Mouse (Mus musculus) embryonic facial prominence, embryonic 11.5 days (tissue): ENCODE data around the gene Igfbp1. TPM values are rescaled to one million over a fixed set of nuclear protein-coding genes. Genes with fewer than 3 reads are reported as not detected.
A peak's percentile ranks its signal among the peaks of the same experiment; 100 is the strongest.

ENCODE experiments used
- ATAC-seq: fragments of 200-750 bp; cut with Nextera tagmentation; replicated peaks from 2 replicates; pipeline ENCODE4 v1.8.0; 2017; ENCODE audit warnings: low read depth; ENCODE audit not compliant: insufficient number of reproducible peaks, low FRiP score, low TSS enrichment
- DNase-seq: peaks from one replicate; pipeline ENCODE4 v3.0.0-alpha.2; 2015; ENCODE audit warnings: low spot score
- H3K27ac ChIP-seq: fragments of 300-500 bp; sonication (generic); replicated peaks from 2 replicates; pipeline ENCODE4 v1.5.1; 2014; ENCODE audit warnings: mild to moderate bottlenecking, low read depth, low read length, control low read depth
- H3K27me3 ChIP-seq: fragments of 300-500 bp; sonication (generic); 2 replicates; pipeline ENCODE4 v1.6.1; 2014; ENCODE audit warnings: mild to moderate bottlenecking, low read length, moderate library complexity, mixed read lengths; ENCODE audit not compliant: control insufficient read depth, insufficient read depth
- H3K36me3 ChIP-seq: fragments of 300-500 bp; sonication (generic); replicated peaks from 2 replicates; pipeline ENCODE4 v1.6.1; 2014; ENCODE audit warnings: low read depth, mild to moderate bottlenecking, low read length, moderate library complexity, mixed read lengths; ENCODE audit not compliant: control insufficient read depth, insufficient read depth
- H3K4me1 ChIP-seq: fragments of 300-500 bp; sonication (generic); 2 replicates; pipeline ENCODE4 v1.6.1; 2014; ENCODE audit warnings: low read length, mixed read lengths; ENCODE audit not compliant: control insufficient read depth, insufficient read depth
- H3K4me2 ChIP-seq: fragments of 300-500 bp; sonication (generic); 2 replicates; pipeline ENCODE4 v1.6.1; 2014; ENCODE audit warnings: low read depth, mild to moderate bottlenecking, control low read depth, low read length, moderate library complexity
- H3K4me3 ChIP-seq: fragments of 300-500 bp; sonication (generic); 2 replicates; pipeline ENCODE4 v1.5.1; 2014; ENCODE audit warnings: low read depth, low read length, control low read depth
- H3K9ac ChIP-seq: fragments of 300-500 bp; sonication (generic); replicated peaks from 2 replicates; pipeline ENCODE4 v1.6.1; 2014; ENCODE audit warnings: mild to moderate bottlenecking, control low read depth, low read length
- H3K9me3 ChIP-seq: fragments of 300-500 bp; sonication (generic); replicated peaks from 2 replicates; pipeline ENCODE4 v1.6.1; 2016; ENCODE audit warnings: mild to moderate bottlenecking, low read length, inconsistent platforms, mixed read lengths; ENCODE audit not compliant: control insufficient read depth
- WGBS: fragments of 180-500 bp; shearing (Covaris S2); extraction: QIAGEN DNeasy Blood & Tissue Kit; methylation state at CpG from one replicate; pipeline ENCODE4 v1.1.7; 2014; 5-methylcytosine and 5-hydroxymethylcytosine counted together
- polyA plus RNA-seq: library from polyadenylated mRNA; unstranded; fragments of >200 nt; fragmentation: Nextera tagmentation; extraction: Ambion mirVana; gene quantifications from 2 replicates; pipeline ENCODE4 v1.2.1, GENCODE M21; 2014

The Igfbp1 gene
- polyA plus RNA-seq, 1 experiment from 2014 or later, result 0.27 TPM

DNA sequence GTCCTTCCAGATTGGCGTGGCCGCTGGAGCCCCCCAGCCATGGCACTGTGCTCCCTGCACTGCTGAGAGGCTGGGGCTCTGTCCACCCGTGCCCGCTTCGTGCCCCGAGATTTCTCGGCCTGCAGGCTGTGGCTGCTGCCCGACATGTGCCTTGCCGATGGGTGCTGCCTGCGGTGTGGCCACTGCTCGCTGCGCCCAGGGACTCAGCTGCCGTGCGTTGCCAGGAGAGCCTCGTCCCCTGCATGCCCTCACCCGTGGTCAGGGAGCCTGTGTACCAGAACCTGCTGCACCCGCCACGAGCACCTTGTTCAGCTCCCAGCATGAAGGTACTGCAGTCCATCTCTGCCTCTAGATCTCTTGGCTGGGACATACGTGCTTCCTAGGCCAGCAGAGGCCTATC, 424 bp downstream of the Igfbp1 start:
- 91% methylated on average over 19 of the region's 19 CpGs for WGBS
- Histone ChIP-seq H3K4me2 (no peak overlapping the region), H3K9ac (no peak overlapping the region), H3K27ac (no peak overlapping the region), H3K27me3 (no peaks in the 10 kb centered on the region), H3K4me1 (no peaks in the 10 kb centered on the region), H3K36me3 (no peaks in the 10 kb centered on the region), H3K4me3 (no peak overlapping the region), H3K9me3 (no peaks in the 10 kb centered on the region)
- DNase-seq, result no peak
- 0 out of 2 replicates have a peak, but pooled peaks have one; percentile 19 for ATAC-seq

GRCm38 (mm10) chr11:7198481-7199256, 1.1 kb downstream of the Igfbp1 start:
- DNase-seq (no peak), ATAC-seq (no peak; the same call in 1 of the 2 replicates)
- Histone ChIP-seq H3K4me1 (no peaks in the 10 kb centered on the region), H3K4me3 (no peak overlapping the region), H3K36me3 (no peaks in the 10 kb centered on the region), H3K4me2 (no peak overlapping the region), H3K9ac (no peak overlapping the region), H3K27ac (no peak overlapping the region), H3K27me3 (no peaks in the 10 kb centered on the region), H3K9me3 (no peaks in the 10 kb centered on the region)
- 72% methylated on average over 10 of the region's 10 CpGs for WGBS

DNA sequence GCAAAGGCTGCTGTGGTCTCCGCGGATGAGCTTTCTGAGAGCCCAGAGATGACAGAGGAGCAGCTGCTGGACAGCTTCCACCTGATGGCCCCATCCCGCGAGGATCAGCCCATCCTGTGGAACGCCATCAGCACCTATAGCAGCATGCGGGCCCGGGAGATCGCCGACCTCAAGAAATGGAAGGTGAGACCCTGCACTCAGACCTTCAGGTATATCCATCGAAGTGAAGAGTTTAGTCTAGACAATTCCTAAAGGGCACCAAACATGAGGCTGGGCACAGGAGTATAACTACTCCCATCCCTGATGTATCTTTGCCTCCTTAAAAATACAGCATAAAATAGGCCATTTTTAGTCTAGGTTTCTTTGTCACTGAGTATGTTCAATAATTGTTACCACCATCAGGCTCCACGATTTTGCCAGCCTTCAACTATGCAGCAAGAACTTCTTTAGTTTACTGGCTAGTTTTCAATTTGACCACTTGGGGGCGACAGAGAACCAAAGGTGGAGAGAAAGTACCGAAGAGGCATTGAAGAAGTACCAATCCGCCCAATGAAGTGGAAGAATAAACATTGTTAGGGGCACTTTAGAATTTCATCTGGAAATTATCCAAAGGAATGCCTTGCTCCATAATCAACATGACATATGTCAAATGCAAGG, 2.3 kb downstream of the Igfbp1 start:
- H3K9me3 ChIP-seq, result no peaks in the 10 kb centered on the region
- no peaks in the 10 kb centered on the region for H3K4me1 ChIP-seq
- no peak overlapping the region for H3K4me3 ChIP-seq
- no peak overlapping the region for H3K27ac ChIP-seq
- H3K4me2 ChIP-seq, result no peak overlapping the region
- no peaks in the 10 kb centered on the region for H3K36me3 ChIP-seq
- ATAC-seq (no peak), DNase-seq (peak; percentile 83)
- no peak overlapping the region for H3K9ac ChIP-seq
- no peaks in the 10 kb centered on the region for H3K27me3 ChIP-seq
- 55% methylated on average over 14 of the region's 14 CpGs for WGBS

- ATAC-seq, result no peak
- WGBS, result 84% methylated on average over 9 of the region's 9 CpGs
Measured at GRCm38 (mm10) chr11:7200393-7200783, 2.8 kb downstream of the Igfbp1 start.

DNA sequence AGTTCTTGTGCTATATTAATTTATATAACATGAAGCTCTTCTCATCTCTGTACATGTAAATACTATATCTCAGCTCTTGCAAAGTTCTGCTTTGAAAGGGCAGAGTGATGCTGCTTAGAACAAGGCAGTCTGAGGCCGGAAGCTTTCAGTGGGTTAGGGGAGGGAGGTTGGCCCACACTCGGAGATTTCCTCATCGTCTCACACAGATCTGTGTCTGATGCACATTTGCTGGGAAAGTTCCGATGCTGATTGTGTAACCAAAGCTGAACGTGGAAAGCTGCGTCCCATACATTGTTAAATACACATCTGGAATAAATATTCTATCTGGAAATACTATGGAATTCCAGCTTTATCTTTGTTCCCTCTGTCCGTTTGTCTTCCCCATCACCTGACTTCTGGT, 4.6 kb downstream of the Igfbp1 start:
- H3K4me2 ChIP-seq, result no peak overlapping the region
- no peak for ATAC-seq

More at GRCm38 (mm10) chr11:7200393-7200783, 2.8 kb downstream of the Igfbp1 start:
- Histone ChIP-seq H3K36me3 (no peaks in the 10 kb centered on the region), H3K9ac (no peak overlapping the region), H3K4me3 (no peak overlapping the region), H3K27ac (no peak overlapping the region), H3K9me3 (no peaks in the 10 kb centered on the region), H3K4me2 (no peak overlapping the region), H3K4me1 (no peaks in the 10 kb centered on the region), H3K27me3 (no peaks in the 10 kb centered on the region)
- DNase-seq, result no peak

DNA sequence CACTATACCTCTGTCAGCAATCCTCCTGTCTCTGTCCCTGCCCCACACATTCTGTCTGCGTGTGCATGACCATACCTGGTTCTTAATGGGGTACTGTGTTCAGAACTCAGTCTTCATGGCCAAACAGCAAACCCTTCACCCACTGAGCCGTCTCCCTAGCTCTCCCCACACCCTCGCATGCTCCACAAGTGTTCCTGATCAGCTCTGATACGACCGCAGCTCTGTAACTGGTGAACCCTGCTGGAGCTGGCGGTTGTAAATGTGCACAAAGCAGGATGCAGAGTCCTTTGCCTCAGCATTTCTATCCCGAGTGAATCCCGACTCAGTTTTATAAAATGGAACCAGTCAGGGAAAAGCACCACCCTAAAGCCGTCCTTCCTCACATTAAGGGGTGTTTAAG, 6.3 kb downstream of the Igfbp1 start:
- Histone ChIP-seq H3K9ac (no peak overlapping the region), H3K27me3 (no peaks in the 10 kb centered on the region)
- 88% methylated on average over 9 of the region's 9 CpGs for WGBS

More for the DNA sequence above, 4.6 kb downstream of the Igfbp1 start:
- Histone ChIP-seq H3K4me1 (no peaks in the 10 kb centered on the region), H3K4me3 (no peak overlapping the region), H3K27me3 (no peaks in the 10 kb centered on the region), H3K9ac (no peak overlapping the region), H3K36me3 (no peaks in the 10 kb centered on the region), H3K27ac (no peak overlapping the region), H3K9me3 (no peaks in the 10 kb centered on the region)
- no peak for DNase-seq
- WGBS, result 63% methylated on average over 7 of the region's 7 CpGs

GRCm38 (mm10) chr11:7210343-7210742, 12.8 kb downstream of the Igfbp1 start:
- Histone ChIP-seq H3K36me3 (no peaks in the 10 kb centered on the region), H3K27ac (no peak overlapping the region), H3K9me3 (no peaks in the 10 kb centered on the region), H3K9ac (no peak overlapping the region), H3K4me1 (no peaks in the 10 kb centered on the region), H3K27me3 (peaks cover 18% of the 10 kb centered on the region), H3K4me2 (no peak overlapping the region), H3K4me3 (no peak overlapping the region)
- 23% methylated on average over 6 of the region's 6 CpGs for WGBS
- DNase-seq (peak; percentile 82), ATAC-seq (no peak)

More for the DNA sequence above, 6.3 kb downstream of the Igfbp1 start:
- H3K36me3 ChIP-seq, result no peaks in the 10 kb centered on the region
- no peaks in the 10 kb centered on the region for H3K9me3 ChIP-seq
- H3K27ac ChIP-seq, result no peak overlapping the region
- no peak overlapping the region for H3K4me3 ChIP-seq
- ATAC-seq, result no peak
- H3K4me1 ChIP-seq, result no peaks in the 10 kb centered on the region
- no peak overlapping the region for H3K4me2 ChIP-seq
- DNase-seq, result no peak

DNA sequence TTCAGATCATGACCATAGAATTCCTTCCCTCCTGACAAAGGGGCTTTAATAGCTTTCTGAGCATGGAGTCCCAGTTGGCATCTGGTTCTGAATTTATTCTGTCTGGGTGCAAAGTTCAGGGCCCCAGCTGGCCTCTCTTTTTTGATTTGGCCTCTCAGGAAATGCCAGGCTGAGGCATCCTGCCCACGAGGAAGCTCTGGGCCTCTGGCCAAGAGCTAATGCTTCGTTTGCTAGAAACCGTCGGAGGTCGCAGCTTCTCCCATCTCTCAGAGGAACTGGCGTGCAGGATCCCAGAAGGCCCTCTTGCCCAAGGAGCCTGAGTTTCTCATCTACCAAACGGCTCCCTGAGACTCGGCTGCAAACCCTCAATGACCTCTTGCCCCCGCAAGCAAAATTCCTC, 13.6 kb downstream of the Igfbp1 start:
- Histone ChIP-seq H3K4me1 (no peaks in the 10 kb centered on the region), H3K27me3 (peaks cover 18% of the 10 kb centered on the region), H3K9me3 (no peaks in the 10 kb centered on the region), H3K9ac (no peak overlapping the region), H3K4me2 (no peak overlapping the region), H3K4me3 (no peak overlapping the region), H3K36me3 (no peaks in the 10 kb centered on the region), H3K27ac (no peak overlapping the region)
- ATAC-seq (no peak), DNase-seq (no peak)
- 12% methylated on average over 9 of the region's 9 CpGs for WGBS
